Mouse (Mus musculus): ENCODE data around the gene Yy1.
"Not testable (repeated sequence)": the region's sequence is repeated elsewhere in the genome, so short reads cannot be mapped to it uniquely, and the experiment has no call there.

Gene Yy1

DNA sequence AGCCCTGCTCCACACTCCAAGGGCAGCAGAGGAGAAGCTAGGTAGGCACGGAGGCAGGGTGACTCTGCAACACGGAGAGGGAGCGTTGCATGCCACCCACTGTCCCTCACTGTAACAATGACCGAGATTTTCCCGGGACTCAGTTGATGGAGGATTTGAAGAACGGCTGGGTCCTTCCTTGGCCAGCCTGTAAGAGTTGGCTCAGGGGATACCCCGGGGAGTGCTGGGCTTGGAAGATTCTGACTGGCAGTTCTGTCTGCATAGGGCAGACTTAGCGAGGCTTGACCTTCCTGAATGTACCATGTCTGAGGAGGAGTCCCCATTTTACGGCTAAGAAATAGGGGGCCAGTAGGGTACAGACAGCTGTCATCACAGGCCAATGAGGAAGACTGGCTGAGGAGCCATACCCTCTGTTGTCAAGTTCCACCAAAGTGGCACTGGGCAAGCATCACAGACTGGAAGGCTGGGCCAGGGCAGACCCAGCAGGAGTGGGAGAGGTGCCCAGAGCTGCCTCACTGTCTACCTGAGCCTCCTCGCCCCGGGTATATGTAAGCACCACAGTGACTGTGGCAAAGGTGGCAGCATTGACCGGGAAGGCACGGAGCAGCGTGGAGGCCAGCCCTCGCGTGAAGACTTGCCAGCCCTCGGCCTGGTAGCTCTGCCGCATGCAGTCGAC, 33.6 kb downstream of the Yy1 start:
- DNase-seq (ENCODE audit: low read depth, low spot score) = no peak

- DNase-seq (ENCODE audit: low read depth, low spot score) = no peak
These were observed 34.3 kb downstream of the Yy1 start for GRCm38 (mm10) chr12:108826958-108827535.

DNA sequence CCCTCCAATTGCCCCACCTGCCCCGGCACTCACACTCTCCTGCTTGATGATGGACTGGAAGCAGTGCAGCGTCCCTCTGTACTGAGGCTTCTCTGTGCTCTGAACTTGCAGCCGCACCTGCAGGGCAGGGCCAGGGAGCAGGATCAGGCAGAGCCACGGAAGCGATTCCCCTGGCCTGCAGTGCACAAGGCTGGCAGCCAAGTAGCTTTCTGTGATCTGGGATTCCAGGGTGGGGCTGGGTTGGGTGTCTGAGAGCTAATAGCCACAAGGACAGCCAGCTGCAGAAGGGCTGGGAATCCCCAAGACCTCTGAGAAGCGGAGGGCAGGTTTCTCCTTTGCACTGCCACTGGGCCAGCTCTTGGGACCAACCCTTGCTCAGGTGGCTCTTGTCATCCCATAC, 34.9 kb downstream of the Yy1 start:
- DNase-seq (ENCODE audit: low read depth, low spot score) = no peak

DNA sequence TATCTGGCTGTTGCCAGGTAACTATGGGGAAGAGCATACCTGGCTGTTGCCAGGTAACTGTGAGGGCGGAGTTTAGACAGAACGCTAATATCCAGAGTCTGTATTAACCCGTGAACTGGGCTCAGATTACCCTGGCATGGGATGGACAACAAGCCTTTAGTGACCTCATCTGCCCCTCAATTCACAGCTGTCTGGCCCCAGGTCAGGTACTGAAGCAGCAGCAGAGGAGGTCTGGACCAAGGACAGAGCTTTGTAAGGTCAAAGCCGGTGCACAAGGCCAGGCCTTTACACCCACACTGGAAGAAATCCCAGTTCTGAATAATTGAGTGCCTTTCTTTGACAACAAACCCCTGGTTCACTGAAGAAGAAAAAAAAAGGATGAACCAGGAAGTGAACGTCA, 36.9 kb downstream of the Yy1 start:
- DNase-seq (ENCODE audit: low read depth, low spot score) = no peak

GRCm38 (mm10) chr12:108830358-108830757, 37.6 kb downstream of the Yy1 start:
- DNase-seq (ENCODE audit: low read depth, low spot score) = no peak

- no peak for DNase-seq (ENCODE audit: low read depth, low spot score)
These were observed 39.3 kb downstream of the Yy1 start for GRCm38 (mm10) chr12:108831966-108832643.

DNA sequence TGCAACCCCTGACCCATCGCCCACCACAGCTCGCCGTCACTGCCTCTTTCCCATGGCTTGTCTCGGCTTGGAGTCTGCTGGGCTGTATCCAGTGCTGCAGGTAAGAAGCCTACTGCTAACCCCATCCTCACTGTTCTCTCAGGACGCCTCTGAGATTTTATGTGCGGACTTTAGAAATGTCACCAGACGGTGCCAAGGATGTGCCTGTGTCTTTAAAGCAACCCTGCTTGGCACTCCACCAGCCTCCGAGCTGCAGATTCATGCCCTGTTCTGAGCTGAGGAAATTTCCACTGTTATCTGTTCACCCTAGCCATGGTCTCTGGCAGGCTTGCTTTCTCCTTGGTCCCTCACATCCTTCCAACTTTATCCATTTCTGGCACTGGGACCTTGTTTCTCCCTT, 40.1 kb downstream of the Yy1 start:
- DNase-seq (ENCODE audit: low read depth, low spot score) = no peak

GRCm38 (mm10) chr12:108833408-108833807, 40.6 kb downstream of the Yy1 start:
- no peak for DNase-seq (ENCODE audit: low read depth, low spot score)

DNA sequence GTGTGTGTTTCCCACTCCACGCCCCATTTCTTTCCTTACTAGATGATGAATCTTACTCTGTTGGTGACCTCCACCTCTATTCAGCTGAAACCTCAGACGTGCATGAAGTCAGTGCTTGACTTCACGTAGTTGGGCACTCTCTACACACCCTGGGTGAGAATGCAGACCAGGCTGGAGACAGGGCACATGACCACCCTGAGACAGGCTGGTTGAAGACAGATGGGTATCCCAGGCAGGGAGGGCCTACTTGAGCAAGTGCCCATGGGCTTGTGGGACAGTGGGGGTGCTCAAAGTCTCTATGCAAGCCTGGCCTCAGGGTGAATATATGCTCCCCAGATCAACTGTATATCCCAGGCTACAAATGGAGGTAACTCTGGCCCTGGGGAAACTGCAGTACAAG, 41.6 kb downstream of the Yy1 start:
- DNase-seq (ENCODE audit: low read depth, low spot score) = no peak

DNA sequence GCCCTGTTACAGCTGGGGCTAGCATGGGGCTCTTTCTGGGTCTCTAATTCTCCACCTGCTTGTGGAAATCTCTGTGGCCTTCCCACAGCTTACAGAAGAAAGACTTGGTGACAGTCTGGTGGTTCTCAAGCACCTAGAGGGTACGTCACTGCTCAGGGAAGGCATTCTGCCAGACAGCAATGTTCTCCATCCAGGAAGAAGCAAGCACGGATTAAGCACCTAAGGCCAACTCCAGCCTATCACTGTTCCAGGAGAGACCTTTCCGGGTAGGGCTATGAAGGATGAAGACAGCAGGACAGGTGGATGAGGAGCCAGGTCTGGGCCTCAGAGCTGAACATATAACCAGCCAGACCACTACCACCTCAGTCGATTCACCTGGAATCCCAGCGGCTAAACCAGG, 42.0 kb downstream of the Yy1 start:
- no peak for DNase-seq (ENCODE audit: low read depth, low spot score)

GRCm38 (mm10) chr12:108835208-108835839, 42.6 kb downstream of the Yy1 start:
- no peak for DNase-seq (ENCODE audit: low read depth, low spot score)

- peak; percentile 93 for DNase-seq (ENCODE audit: low read depth, low spot score)
These were observed 43.2 kb downstream of the Yy1 start, which contains the start of the genes Slc25a29 and Slc25a47 for GRCm38 (mm10) chr12:108835840-108836409. Gene Slc25a29 (minus strand): TSS chr12:108835883. Gene Slc25a47 (plus strand): TSS chr12:108836046.

GRCm38 (mm10) chr12:108836722-108837121, 43.9 kb downstream of the Yy1 start:
- DNase-seq (ENCODE audit: low read depth, low spot score) = no peak

GRCm38 (mm10) chr12:108841181-108841580, 48.4 kb downstream of the Yy1 start:
- DNase-seq (ENCODE audit: low read depth, low spot score) = no peak

GRCm38 (mm10) chr12:108842663-108843062, 49.9 kb downstream of the Yy1 start:
- DNase-seq (ENCODE audit: low read depth, low spot score) = no peak

GRCm38 (mm10) chr12:108848033-108848432, 55.3 kb downstream of the Yy1 start:
- not testable (repeated sequence) for DNase-seq (ENCODE audit: low read depth, low spot score)

DNA sequence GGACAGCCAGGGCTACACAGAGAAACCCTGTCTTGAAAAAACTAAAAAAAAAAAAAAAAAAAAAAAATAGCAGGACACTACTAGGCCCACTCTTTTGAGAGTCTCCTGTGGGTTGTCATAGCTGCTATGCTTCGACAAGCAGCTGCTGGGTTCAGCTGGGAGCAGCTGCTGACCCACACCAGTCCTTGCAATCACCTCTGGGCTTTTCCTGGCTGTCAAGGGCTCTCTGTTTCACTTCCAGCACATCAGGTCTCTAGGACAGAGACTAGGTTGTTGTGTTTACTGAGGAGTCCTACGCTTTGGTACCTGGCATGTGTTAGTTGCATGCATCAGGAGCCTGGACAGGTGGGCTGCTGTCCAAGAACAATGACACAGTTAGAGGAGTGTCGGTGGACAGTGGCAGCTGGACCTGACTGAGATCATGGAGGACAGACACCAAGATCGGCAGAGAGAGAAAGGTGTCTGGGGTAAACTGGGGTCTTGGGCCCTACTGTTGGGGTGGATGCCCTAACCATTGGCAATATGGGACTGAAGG, 56.8 kb downstream of the Yy1 start:
- no peak for DNase-seq (ENCODE audit: low read depth, low spot score)

GRCm38 (mm10) chr12:108850129-108850528, 57.4 kb downstream of the Yy1 start:
- DNase-seq (ENCODE audit: low read depth, low spot score) = no peak

DNA sequence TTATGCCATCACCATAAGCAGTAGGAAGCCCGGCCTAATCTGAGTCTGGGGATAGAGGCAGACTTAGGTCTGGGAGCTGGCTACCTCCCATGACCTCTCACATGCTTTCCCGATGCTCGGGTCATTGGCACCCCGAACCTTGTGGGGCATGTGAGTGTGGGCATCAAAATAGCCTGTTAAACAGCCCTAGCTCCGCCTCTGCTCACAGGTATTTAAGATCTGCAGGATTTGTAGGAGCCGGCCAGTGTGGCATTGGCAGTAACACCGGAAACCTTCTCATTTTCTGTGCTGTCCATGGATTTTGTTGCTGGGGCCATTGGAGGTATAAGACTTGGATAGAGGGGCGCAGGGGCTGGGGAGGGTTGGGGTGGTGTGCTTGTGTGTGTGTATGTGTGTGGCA, 58.1 kb downstream of the Yy1 start:
- no peak for DNase-seq (ENCODE audit: low read depth, low spot score)

DNA sequence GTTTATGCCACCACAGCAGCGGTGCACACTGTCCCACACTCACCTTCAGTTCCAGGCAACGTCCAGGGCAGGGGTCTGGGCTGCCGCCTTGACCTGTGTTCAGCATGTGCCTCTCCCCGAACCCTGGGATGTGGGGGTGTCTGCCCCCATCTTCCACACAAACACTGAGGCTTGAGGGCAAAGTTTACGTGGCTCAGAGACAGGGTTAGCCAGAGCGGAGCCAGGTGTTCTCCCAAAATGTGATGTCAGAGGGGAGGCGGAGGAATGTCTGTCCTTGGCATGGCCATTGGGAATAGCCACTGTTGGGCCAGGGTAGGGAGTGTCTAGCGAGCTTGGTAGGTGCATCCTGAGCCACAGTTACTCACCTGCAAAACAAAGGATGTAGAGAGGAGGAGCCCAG, 60.0 kb downstream of the Yy1 start:
- no peak for DNase-seq (ENCODE audit: low read depth, low spot score)

GRCm38 (mm10) chr12:108855081-108855480, 62.3 kb downstream of the Yy1 start:
- DNase-seq (ENCODE audit: low read depth, low spot score) = no peak

DNA sequence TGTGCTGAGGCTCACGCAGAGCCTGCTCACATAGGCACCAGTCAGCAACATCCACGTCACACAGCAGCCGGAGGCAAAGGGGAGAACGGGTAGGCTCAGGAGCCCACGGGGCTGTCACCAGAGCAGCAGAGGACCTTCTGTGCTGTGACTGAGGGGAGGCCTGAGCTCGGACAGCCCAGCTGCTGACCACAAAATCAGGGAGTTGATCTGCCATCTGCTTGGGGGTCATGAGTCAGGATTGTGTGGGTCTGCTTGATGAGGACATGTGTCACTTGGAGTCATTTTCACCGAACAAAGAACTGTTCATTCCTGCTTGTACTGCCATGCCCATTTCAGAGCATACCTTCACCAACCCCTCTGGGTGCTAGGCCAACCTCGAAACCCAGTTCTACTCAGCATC, 63.4 kb downstream of the Yy1 start:
- no peak for DNase-seq (ENCODE audit: low read depth, low spot score)

All from brain, embryonic 18.5 days (tissue).